Mouse (Mus musculus) stomach, postnatal 0 days (tissue): ENCODE results near the gene Nicn1. TPM values are rescaled to one million over a fixed set of nuclear protein-coding genes. Genes with fewer than 3 reads are reported as not detected.

Experiments
- ATAC-seq: fragments of 200-750 bp; cut with Nextera tagmentation; 2 replicates; pipeline ENCODE4 v1.8.0; 2017; ENCODE audit not compliant: low FRiP score, low TSS enrichment
- DNase-seq: peaks from one replicate; pipeline ENCODE4 v3.0.0-alpha.2; 2016; ENCODE audit warnings: low spot score
- H3K27ac ChIP-seq: fragments of 300-500 bp; sonication (generic); replicated peaks from 2 replicates; pipeline ENCODE4 v1.5.1; 2014; ENCODE audit warnings: mild to moderate bottlenecking, control low read depth
- H3K27me3 ChIP-seq: fragments of 300-500 bp; sonication (generic); 2 replicates; pipeline ENCODE4 v1.6.1; 2014; ENCODE audit warnings: low read length; ENCODE audit not compliant: control insufficient read depth, insufficient read depth
- H3K36me3 ChIP-seq: fragments of 300-500 bp; sonication (generic); 2 replicates; pipeline ENCODE4 v1.6.1; 2014; ENCODE audit warnings: low read length, mixed read lengths; ENCODE audit not compliant: control insufficient read depth, insufficient read depth
- H3K4me1 ChIP-seq: fragments of 300-500 bp; sonication (generic); replicated peaks from 2 replicates; pipeline ENCODE4 v1.6.1; 2014; ENCODE audit warnings: antibody characterized with exemption; ENCODE audit not compliant: control insufficient read depth, insufficient read depth
- H3K4me2 ChIP-seq: fragments of 300-500 bp; sonication (generic); replicated peaks from 2 replicates; pipeline ENCODE4 v1.6.1; 2014; ENCODE audit warnings: low read depth, mild to moderate bottlenecking, control low read depth, moderate library complexity
- H3K4me3 ChIP-seq: fragments of 300-500 bp; sonication (generic); 2 replicates; pipeline ENCODE4 v1.5.1; 2014; ENCODE audit warnings: low read depth, low read length, control low read depth
- H3K9ac ChIP-seq: fragments of 300-500 bp; sonication (generic); 2 replicates; pipeline ENCODE4 v1.6.1; 2014; ENCODE audit warnings: mild to moderate bottlenecking, low read length, control low read depth, mixed read lengths
- H3K9me3 ChIP-seq: fragments of 300-500 bp; sonication (generic); 2 replicates; pipeline ENCODE4 v1.6.1; 2016; ENCODE audit warnings: low read length; ENCODE audit not compliant: control insufficient read depth
- CTCF ChIP-seq: IDR thresholded peaks from 2 replicates; pipeline ENCODE4 v1.5.1; 2016; ENCODE audit warnings: antibody characterized with exemption, low read depth, mild to moderate bottlenecking, moderate library complexity
- EP300 ChIP-seq: optimal IDR thresholded peaks from 2 replicates; pipeline ENCODE3; 2016; ENCODE audit warnings: antibody characterized with exemption
- WGBS: fragments of 180-500 bp; shearing (Covaris S2); extraction: QIAGEN DNeasy Blood & Tissue Kit; methylation state at CpG from one replicate; pipeline ENCODE4 v1.1.7; 2014; 5-methylcytosine and 5-hydroxymethylcytosine counted together
- polyA plus RNA-seq: library from polyadenylated mRNA; unstranded; fragments of >200 nt; fragmentation: Nextera tagmentation; extraction: Ambion mirVana; gene quantifications from 2 replicates; pipeline ENCODE4 v1.2.1, GENCODE M21; 2015

Nicn1 gene
- polyA plus RNA-seq, 1 experiment from 2014 or later: 17.3 TPM

GRCm38 (mm10) chr9:108301853-108302252 is 11.6 kb downstream of the Nicn1 start:
- H3K9ac ChIP-seq: no peak overlapping the region
- ATAC-seq: peak; percentile 40
- DNase-seq: peak; percentile 72
- H3K36me3 ChIP-seq: peaks cover 4% of the 10 kb centered on the region; the same call in 1 of the 2 replicates
- TF ChIP-seq EP300: no peak
- no peak for TF ChIP-seq CTCF
- H3K4me2 ChIP-seq: no peak overlapping the region
- H3K9me3 ChIP-seq: no peaks in the 10 kb centered on the region
- H3K4me3 ChIP-seq: no peak overlapping the region
- H3K27ac ChIP-seq: peak overlapping the region; percentile 61
- H3K4me1 ChIP-seq: peaks cover 5% of the 10 kb centered on the region
- H3K27me3 ChIP-seq: no peaks in the 10 kb centered on the region
- 57% methylated on average over 3 of the region's 3 CpGs for WGBS

- Histone ChIP-seq H3K27me3 (no peaks in the 10 kb centered on the region), H3K36me3 (peaks cover 4% of the 10 kb centered on the region; the same call in 1 of the 2 replicates), H3K9me3 (no peaks in the 10 kb centered on the region), H3K4me1 (peaks cover 7% of the 10 kb centered on the region), H3K4me2 (peak overlapping the region; percentile 89), H3K9ac (peak overlapping the region; percentile 93), H3K27ac (peak overlapping the region; percentile 97), H3K4me3 (peak overlapping the region; percentile 94; the same call in 1 of the 2 replicates)
- DNase-seq: no peak
- WGBS: 62% methylated on average over 4 of the region's 4 CpGs
- ATAC-seq: no peak
- TF ChIP-seq CTCF (no peak), EP300 (no peak)
Measured at GRCm38 (mm10) chr9:108304716-108305115, 14.5 kb downstream of the Nicn1 start.

- 9% methylated on average over 1 of the region's 1 CpGs for WGBS
- peaks cover 4% of the 10 kb centered on the region; the same call in 1 of the 2 replicates for H3K36me3 ChIP-seq
- H3K4me3 ChIP-seq: peak overlapping the region; percentile 94
- H3K9ac ChIP-seq: peak overlapping the region; percentile 93
- ATAC-seq (no peak), DNase-seq (peak; percentile 40)
- H3K4me1 ChIP-seq: peaks cover 7% of the 10 kb centered on the region
- peak overlapping the region; percentile 89 for H3K4me2 ChIP-seq
- TF ChIP-seq EP300 (no peak), CTCF (no peak)
- no peaks in the 10 kb centered on the region for H3K27me3 ChIP-seq
- H3K27ac ChIP-seq: peak overlapping the region; percentile 97
- H3K9me3 ChIP-seq: no peaks in the 10 kb centered on the region
Measured at GRCm38 (mm10) chr9:108305170-108305569, 14.9 kb downstream of the Nicn1 start.

GRCm38 (mm10) chr9:108305629-108306520 is 15.6 kb downstream of the Nicn1 start, which contains the start of the genes Rhoa and Tcta:
Gene Rhoa, plus strand, starts transcription at chr9:108306129.
Gene Tcta, minus strand, starts transcription at chr9:108306160.
- Histone ChIP-seq H3K36me3 (peaks cover 4% of the 10 kb centered on the region; the same call in 1 of the 2 replicates), H3K27me3 (no peaks in the 10 kb centered on the region), H3K9ac (peak within 1 kb of the TSS; percentile 99), H3K4me2 (peak within 1 kb of the TSS; percentile 89), H3K4me1 (peaks cover 7% of the 10 kb centered on the region), H3K27ac (peak within 1 kb of the TSS; percentile 100), H3K4me3 (peak within 1 kb of the TSS; percentile 94), H3K9me3 (no peaks in the 10 kb centered on the region)
- under 1% methylated on average over 70 of the region's 81 CpGs for WGBS
- peak; percentile 97 for DNase-seq
- peak; percentile 93 for ATAC-seq
- TF ChIP-seq EP300: no peak
- peak; percentile 8; the same call in 1 of the 2 replicates for TF ChIP-seq CTCF

- no peaks in the 10 kb centered on the region for H3K9me3 ChIP-seq
Measured at GRCm38 (mm10) chr9:108306571-108306980, 16.3 kb downstream of the Nicn1 start.

More at GRCm38 (mm10) chr9:108306571-108306980, 16.3 kb downstream of the Nicn1 start:
- ATAC-seq (peak; percentile 82), DNase-seq (peak; percentile 89)
- Histone ChIP-seq H3K27me3 (no peaks in the 10 kb centered on the region), H3K27ac (peak overlapping the region; percentile 100), H3K4me1 (peaks cover 7% of the 10 kb centered on the region), H3K36me3 (peaks cover 4% of the 10 kb centered on the region; the same call in 1 of the 2 replicates), H3K9ac (peak overlapping the region; percentile 99), H3K4me3 (peak overlapping the region; percentile 94), H3K4me2 (peak overlapping the region; percentile 61)
- under 1% methylated on average over 39 of the region's 51 CpGs for WGBS
- TF ChIP-seq CTCF (no peak), EP300 (no peak)
